Mouse (Mus musculus): ENCODE data around the gene Tango6.

Tango6 gene

DNA sequence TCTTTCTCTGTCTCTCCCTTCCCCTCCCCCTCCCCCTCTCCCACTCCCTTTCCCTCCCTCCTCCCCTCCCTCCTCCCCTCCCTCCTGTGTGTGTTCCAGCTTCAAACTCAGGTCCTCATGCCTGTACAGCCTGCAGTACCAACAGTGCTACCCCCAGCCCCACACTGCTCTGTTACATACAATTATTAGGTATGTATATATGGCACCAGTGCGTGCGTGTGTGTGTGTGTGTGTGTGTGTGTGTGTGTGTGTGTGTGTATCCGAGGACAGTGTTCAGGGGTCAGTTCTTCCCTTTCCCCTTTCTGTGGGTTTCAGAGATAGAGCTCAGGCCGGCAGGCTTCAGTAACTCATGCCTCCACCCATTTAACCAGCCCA is 134.3 kb downstream of the Tango6 start:
- DNase-seq (ENCODE audit: low read depth, low spot score), result no peak

- no peak for DNase-seq (ENCODE audit: low read depth, low spot score)
Observed at GRCm38 (mm10) chr8:106818626-106819515, 136.0 kb downstream of the Tango6 start.

DNA sequence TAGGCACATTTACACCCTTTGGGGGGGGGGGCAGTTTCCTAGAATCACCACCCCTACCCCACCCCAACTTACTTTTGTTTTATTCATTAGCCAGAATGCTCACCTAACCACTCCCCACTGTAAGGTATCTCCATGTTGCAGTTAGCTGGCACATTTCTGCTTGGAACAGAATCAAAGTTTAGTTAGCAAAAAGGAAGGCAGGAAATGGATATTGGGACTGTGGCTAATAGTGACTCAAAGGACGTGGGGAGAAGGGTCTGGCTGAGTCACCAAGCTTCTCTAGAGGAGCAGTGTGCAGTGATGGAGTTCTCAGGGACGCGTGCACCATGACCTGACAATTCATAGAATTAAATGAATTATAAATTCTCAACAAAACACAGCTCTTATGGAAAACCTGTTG is 136.7 kb downstream of the Tango6 start:
- no peak for DNase-seq (ENCODE audit: low read depth, low spot score)

DNA sequence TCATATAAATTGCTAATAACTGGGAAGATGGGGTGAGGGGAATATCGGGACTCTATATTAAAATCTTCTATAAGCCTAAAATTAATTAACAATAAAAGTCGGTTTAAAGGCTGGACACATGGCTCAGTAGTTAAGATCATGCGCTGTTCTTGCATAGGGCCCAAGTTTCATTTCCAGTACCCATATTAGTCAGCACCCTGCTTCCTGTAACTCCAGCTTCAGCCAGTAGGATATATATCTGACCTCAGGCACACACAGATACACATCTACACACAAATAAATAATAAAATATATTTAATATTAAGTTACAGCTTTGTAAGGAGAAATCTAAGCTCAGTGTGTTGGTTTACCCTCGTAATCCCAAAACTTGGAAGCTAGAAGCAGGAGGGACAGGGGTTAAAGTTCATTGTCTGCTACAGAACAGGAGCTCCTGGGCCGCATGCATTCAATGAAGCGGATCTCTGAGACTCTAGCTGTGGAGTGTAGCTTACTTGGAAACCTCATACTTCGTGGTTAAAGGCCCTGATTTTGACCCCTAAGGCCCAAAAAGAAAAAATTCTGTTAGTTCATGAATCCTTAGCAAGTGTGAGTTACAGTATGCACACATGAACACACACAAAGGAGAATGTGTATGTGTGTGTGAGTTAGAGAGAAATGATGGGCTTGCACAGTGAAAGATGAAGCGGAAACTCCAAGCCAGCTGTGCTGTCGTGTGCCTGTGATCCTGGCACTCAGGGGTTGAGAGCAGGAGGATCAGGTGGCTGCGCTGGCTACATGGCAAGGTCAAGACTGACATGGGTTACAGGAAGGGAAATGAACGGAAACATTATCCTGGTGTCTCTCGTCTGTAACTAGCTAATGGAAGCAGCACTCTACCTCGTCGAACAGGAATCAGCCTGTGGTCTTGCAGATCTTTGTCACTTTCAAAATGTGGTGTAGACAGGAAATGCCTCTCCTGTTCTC is 138.0 kb downstream of the Tango6 start:
- peak; percentile 26 for DNase-seq (ENCODE audit: low read depth, low spot score)

DNA sequence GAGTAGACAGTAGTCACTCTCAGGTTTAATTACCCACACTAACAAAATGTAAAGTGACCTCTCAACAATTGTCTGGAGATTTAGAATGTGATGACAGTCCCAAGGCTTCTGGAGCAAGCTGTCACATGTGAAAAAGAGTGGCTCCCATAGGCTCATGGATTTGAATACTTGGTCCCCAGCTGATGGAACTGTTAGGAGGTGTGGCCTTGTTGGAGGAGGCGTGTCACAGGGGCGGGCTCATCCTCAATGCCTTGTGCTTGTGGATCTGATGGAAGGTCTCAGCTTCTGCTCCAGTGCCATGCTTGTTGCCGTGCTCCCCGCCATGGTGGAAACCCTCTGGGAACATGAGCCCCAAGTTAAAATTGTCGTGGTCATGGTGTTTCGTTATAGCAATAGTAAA is 146.1 kb downstream of the Tango6 start:
- no peak for DNase-seq (ENCODE audit: low read depth, low spot score)

DNA sequence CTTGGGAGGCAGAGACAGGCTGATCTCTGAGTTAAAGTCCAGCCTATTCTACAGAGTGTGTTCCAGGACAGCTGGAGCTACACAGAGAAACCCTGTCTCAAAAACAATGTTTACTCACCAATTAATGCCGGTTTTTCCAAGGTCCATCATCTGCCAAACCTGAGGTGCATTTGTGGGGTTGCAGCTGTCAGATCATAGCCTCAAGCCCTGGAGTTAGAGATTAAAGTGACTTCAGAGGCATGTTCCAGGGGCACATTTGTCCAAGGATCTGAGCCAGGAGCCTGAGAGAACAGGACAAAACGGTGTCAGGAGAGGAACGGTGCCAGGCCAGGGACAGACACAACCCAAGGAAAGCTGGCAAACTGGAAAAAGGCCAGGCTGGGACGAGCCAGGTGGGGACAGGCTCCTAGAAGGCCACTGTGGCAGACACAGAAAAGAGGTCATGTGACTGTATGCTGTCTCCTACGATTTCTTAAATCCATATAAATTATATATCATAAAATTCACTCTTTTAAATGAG is 146.7 kb downstream of the Tango6 start:
- no peak for DNase-seq (ENCODE audit: low read depth, low spot score)

GRCm38 (mm10) chr8:106834899-106835298 is 152.0 kb downstream of the Tango6 start:
- no peak for DNase-seq (ENCODE audit: low read depth, low spot score)

DNA sequence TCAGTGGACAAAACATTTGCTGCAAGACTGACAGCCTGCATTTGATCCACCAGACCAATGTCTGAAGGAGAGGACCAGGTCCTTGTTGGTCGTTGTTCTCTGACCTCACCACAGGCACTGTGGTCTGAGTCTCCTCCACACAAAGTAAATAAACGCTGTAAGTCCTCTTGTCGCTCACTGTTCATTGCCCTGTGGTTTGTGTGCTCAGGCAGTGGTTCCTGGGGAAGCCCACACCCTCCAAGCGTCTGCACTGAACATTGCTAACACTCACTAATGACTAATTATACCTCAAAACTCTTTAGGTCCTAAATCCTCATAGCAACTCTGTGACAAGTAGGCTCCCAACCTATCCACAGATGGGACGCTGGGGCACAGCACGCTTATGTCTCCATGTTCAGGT is 153.7 kb downstream of the Tango6 start:
- DNase-seq (ENCODE audit: low read depth, low spot score), result no peak

DNA sequence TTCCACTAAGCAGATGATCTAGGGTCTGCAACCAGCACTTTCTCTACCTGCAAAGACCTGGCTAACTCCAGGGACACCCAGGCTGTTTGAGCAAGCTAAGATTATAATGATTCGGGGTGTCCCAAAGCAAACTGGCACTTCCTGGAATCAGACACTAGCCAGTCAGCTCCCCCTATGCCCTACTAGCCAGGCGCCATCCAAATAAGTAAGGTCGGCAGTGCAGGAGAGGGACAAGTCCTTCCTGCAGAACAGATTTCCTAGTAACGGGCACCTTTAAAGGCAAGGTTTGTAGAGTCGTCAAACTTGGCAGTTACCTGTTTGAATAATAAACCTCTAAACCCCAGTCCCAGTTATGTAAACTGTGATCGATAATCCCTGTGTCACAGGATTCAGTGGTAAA is 155.9 kb downstream of the Tango6 start:
- DNase-seq (ENCODE audit: low read depth, low spot score), result no peak

DNA sequence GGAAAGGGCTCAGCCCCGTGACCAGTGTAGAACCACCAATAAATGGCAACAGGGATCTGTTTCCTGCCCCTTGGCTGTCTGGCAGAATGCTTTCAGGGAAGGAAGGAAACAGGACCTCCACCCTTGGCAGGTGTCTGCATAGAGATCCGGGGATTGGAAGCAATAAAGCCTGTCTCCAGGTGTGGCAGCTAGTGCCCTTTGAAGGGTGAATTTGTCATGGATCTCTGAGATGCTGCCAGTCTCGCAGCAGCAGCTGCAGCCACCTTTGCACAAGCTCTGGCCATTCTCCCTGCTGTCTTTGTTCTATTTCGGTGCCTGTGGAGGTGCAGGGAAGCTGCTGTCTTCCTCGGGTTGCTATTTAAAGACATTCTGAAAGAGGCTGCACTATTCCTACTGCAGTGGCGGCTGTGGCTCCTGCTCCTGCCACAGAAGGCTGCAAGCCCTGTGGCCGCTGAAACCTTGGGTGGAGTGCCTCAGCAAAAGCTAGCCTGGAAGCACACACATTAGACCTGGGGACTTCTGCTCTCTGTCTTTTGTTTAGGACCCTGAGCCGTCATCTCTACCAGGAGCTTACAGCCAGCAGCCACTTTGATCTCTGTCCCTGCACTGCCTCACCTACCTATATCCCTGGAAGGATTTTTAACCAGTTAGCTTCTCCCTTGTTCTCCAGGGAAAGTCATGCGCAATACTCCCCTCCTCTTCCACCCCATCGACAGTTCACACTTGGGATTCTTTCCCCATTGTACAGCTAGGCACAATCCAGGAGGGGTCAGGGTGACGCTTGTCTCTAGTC is 156.5 kb downstream of the Tango6 start:
- no peak for DNase-seq (ENCODE audit: low read depth, low spot score)

GRCm38 (mm10) chr8:106850034-106850433 is 167.2 kb downstream of the Tango6 start:
- no peak for DNase-seq (ENCODE audit: low read depth, low spot score)

GRCm38 (mm10) chr8:106854534-106855241 is 171.8 kb downstream of the Tango6 start:
- DNase-seq (ENCODE audit: low read depth, low spot score), result no peak

- no peak for DNase-seq (ENCODE audit: low read depth, low spot score)
Observed at GRCm38 (mm10) chr8:106855242-106855562, 172.3 kb downstream of the Tango6 start.

- no peak for DNase-seq (ENCODE audit: low read depth, low spot score)
Observed at GRCm38 (mm10) chr8:106862845-106863244, 180.0 kb downstream of the Tango6 start.

DNA sequence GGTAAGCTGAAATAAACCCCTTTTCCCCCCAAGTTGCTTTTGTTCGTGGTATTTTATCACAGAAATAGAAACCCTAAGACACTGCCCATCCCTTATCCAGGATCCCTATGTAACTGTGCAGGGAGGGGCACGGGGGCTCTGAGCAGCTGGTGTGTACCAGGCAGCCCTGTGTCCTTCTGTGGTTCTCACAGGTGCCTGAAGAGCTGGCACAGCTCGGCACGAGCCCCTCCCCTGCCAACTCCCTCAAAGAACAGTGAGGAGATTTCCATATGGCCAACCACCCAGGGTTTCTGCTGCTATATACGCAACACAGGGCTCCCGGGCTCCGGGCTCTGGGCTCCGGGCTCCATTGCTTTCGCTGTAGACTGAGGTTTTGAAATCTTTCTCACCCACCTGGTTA is 182.5 kb downstream of the Tango6 start:
- no peak for DNase-seq (ENCODE audit: low read depth, low spot score)

DNA sequence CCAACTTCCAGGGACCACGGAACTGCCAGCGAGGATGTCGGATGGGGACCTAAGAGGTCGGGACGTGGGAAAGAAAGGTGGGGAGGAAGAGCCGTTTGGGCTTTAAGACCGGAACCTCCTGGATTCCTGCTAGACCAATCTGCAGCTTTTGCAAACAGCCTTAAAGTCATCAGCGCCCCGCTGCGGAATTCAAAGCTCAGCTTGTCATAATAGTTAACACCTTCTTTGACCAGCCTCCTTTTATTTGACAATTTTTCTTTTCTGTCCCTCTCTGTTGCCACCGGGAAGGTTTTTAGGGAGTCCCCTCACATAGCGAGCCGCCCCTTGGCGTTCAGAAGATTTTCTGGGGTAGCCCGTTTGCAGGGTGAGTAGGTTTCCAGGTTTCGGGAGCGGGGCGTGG is 187.2 kb downstream of the Tango6 start, which contains the start of gene Has3:
Gene Has3 (plus strand): TSS at position 192 of the 400 bp plus-strand sequence.
- DNase-seq (ENCODE audit: low read depth, low spot score), result no peak

DNA sequence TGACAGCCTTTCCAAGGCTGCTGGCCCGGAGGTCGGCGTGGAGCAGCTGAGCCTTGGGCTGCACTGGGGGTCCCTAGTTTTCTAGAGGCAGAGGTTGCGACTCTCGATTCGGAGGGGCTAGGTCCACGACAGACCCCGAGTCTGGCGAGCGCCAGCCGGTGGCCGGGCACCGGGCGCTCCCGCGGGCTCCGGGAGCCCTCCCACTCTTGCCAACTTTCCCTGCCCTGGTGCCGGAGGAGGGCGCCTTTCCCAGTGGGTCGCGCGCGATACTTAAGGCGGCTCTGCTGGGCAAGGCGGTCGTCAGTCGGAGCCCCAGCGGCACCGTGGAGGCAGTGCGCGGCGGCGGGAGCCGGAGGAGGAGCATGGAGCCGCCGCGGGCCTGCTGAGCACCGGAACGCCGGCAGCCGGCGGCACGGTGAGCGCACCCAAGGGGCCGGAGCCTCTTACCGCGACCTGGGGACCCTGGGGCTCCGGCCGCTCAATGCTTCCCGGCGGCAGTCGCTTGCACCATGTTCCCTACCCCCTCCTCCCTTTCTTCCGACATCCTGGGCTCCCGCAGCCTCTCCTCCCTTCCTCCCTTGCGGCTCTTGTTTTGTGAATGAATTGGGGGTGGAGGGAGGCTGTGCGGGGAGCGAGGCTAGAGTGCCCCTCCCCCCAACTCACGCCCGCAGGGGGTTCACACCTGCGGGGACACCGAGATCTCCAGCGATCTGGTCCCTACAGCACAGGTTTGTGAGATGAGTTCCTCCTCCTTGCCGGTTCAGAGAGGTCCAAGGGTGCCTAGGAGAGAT is 187.9 kb downstream of the Tango6 start:
- DNase-seq (ENCODE audit: low read depth, low spot score), result peak; percentile 25

DNA sequence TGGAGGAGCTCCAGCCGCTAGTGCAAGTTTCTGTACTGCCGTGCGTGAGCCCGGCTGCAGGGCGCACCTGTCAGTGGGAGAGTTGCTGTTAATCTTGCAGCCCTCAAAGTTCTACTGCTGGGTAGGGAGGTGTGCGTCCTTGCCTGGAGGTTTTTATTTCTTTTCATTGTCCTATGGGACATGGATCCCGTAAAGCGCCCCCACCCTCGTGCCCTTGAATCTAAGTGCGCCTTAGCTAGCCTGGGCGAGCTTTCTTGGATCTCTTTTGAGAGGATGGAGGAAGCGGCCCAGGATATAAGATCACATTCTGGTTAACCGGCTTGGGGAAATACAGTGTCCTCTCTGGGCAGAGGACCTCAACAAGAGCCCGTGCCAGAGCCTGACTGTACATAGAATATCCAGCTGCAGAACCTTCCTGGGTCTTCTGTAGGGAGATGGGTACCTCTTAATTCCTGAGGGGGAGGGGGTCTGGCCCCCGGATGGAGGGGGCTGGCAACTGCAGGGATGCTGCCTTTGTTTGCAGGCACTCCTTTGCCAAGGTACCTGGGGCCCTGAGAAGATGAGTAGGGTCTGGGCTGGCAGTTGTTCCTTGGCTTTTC is 188.6 kb downstream of the Tango6 start:
- no peak for DNase-seq (ENCODE audit: low read depth, low spot score)

- no peak for DNase-seq (ENCODE audit: low read depth, low spot score)
Observed at GRCm38 (mm10) chr8:106871931-106872371, 189.1 kb downstream of the Tango6 start.

All from CD4-positive helper T cell, adult 2 months (primary cell).